Mouse (Mus musculus) ES-Bruce4 (cell line): Measurements from ENCODE around the gene Ifi211. TPM values are rescaled to one million over a fixed set of nuclear protein-coding genes. Genes with fewer than 3 reads are reported as not detected.
"Not testable (repeated sequence)": the region's sequence is repeated elsewhere in the genome, so short reads cannot be mapped to it uniquely, and the experiment has no call there.

ENCODE experiments used
- H3K27ac ChIP-seq: 2 replicates; pipeline ENCODE4 v1.5.1; 2012; ENCODE audit warnings: low read length, inconsistent platforms; ENCODE audit not compliant: insufficient read depth
- H3K27me3 ChIP-seq: 2 replicates; pipeline ENCODE4 v1.6.1; 2012; ENCODE audit warnings: mild to moderate bottlenecking, low read length, inconsistent platforms; ENCODE audit not compliant: control insufficient read depth, poor library complexity, insufficient read depth, severe bottlenecking
- H3K36me3 ChIP-seq: 2 replicates; pipeline ENCODE4 v1.6.1; 2012; ENCODE audit warnings: inconsistent platforms, mild to moderate bottlenecking, low read length, moderate library complexity; ENCODE audit not compliant: control insufficient read depth, poor library complexity, insufficient read depth, severe bottlenecking
- H3K4me1 ChIP-seq: one replicate; pipeline ENCODE4 v1.8.1; 2011; ENCODE audit warnings: low read length; ENCODE audit not compliant: control insufficient read depth, insufficient read depth
- H3K4me3 ChIP-seq: 2 replicates; pipeline ENCODE4 v1.5.1; 2011; ENCODE audit warnings: low read depth, mild to moderate bottlenecking, low read length
- H3K9ac ChIP-seq: 2 replicates; pipeline ENCODE4 v1.6.1; 2012; ENCODE audit warnings: low read depth, mild to moderate bottlenecking, inconsistent platforms; ENCODE audit not compliant: poor library complexity, severe bottlenecking
- H3K9me3 ChIP-seq: replicated peaks from 2 replicates; pipeline ENCODE4 v1.6.1; 2012; ENCODE audit warnings: mild to moderate bottlenecking, low read length, inconsistent platforms; ENCODE audit not compliant: control insufficient read depth, poor library complexity, insufficient read depth, severe bottlenecking
- CTCF ChIP-seq: IDR thresholded peaks from one replicate; pipeline ENCODE4 v1.8.1; 2011; ENCODE audit warnings: low read depth, low read length
- EP300 ChIP-seq: IDR thresholded peaks from 2 replicates; pipeline ENCODE4 v1.6.1; 2011; ENCODE audit warnings: low read depth, low read length; ENCODE audit not compliant: insufficient read depth
- POLR2A ChIP-seq: IDR thresholded peaks from one replicate; pipeline ENCODE4 v1.8.1; 2011; ENCODE audit warnings: low read length; ENCODE audit not compliant: insufficient read depth
- polyA plus RNA-seq: library from polyadenylated mRNA; stranded (reverse); fragments of >200 nt; gene quantifications from 2 replicates; pipeline ENCODE4 v1.2.4, GENCODE M21; 2011; ENCODE audit warnings: low read depth; ENCODE audit not compliant: missing spikeins, insufficient read depth, insufficient read length

The Ifi211 gene
- not detected in 2 replicates for polyA plus RNA-seq

- H3K4me1 ChIP-seq, H3K36me3 ChIP-seq, H3K4me3 ChIP-seq, H3K27ac ChIP-seq, H3K9me3 ChIP-seq, H3K9ac ChIP-seq, H3K27me3 ChIP-seq: not testable (repeated sequence)
These were observed at the start of gene Ifi211 for GRCm38 (mm10) chr1:173912548-173913255. Gene Ifi211, minus strand, starts transcription at chr1:173913046.

- not testable (repeated sequence) for H3K27me3 ChIP-seq, H3K4me3 ChIP-seq, H3K9me3 ChIP-seq, H3K4me1 ChIP-seq, H3K9ac ChIP-seq, H3K27ac ChIP-seq, H3K36me3 ChIP-seq
These were observed 48.6 kb upstream of the Ifi211 start for GRCm38 (mm10) chr1:173961491-173961890.

GRCm38 (mm10) chr1:173959998-173960397 is 47.2 kb upstream of the Ifi211 start:
- H3K4me1 ChIP-seq = not testable (repeated sequence)

GRCm38 (mm10) chr1:173955839-173956527 is 43.1 kb upstream of the Ifi211 start:
- not testable (repeated sequence) for H3K4me3 ChIP-seq, H3K4me1 ChIP-seq, H3K36me3 ChIP-seq, H3K9ac ChIP-seq, H3K9me3 ChIP-seq, H3K27ac ChIP-seq, H3K27me3 ChIP-seq

More at GRCm38 (mm10) chr1:173959998-173960397, 47.2 kb upstream of the Ifi211 start:
- not testable (repeated sequence) for H3K9ac ChIP-seq, H3K4me3 ChIP-seq, H3K36me3 ChIP-seq, H3K27me3 ChIP-seq, H3K27ac ChIP-seq, H3K9me3 ChIP-seq

- Histone ChIP-seq H3K4me3 (no peak overlapping the region), H3K27me3 (no peaks in the 10 kb centered on the region), H3K9ac (no peak overlapping the region), H3K4me1 (no peaks in the 10 kb centered on the region), H3K27ac (no peak overlapping the region), H3K36me3 (no peaks in the 10 kb centered on the region), H3K9me3 (no peaks in the 10 kb centered on the region)
- TF ChIP-seq CTCF = no peak
- no peak for TF ChIP-seq POLR2A
- TF ChIP-seq EP300 = no peak
These were observed 42.4 kb upstream of the Ifi211 start for GRCm38 (mm10) chr1:173955071-173955796.

- Histone ChIP-seq H3K4me1 (no peaks in the 10 kb centered on the region), H3K36me3 (no peaks in the 10 kb centered on the region), H3K27ac (no peak overlapping the region), H3K9me3 (no peaks in the 10 kb centered on the region), H3K4me3 (no peak overlapping the region), H3K9ac (no peak overlapping the region), H3K27me3 (no peaks in the 10 kb centered on the region)
- no peak for TF ChIP-seq EP300
- no peak for TF ChIP-seq POLR2A
- no peak for TF ChIP-seq CTCF
These were observed 40.7 kb upstream of the Ifi211 start for GRCm38 (mm10) chr1:173953563-173953962.

- not testable (repeated sequence) for H3K4me3 ChIP-seq, H3K9me3 ChIP-seq, H3K9ac ChIP-seq, H3K4me1 ChIP-seq, H3K27ac ChIP-seq, H3K27me3 ChIP-seq, H3K36me3 ChIP-seq
These were observed 36.2 kb upstream of the Ifi211 start for GRCm38 (mm10) chr1:173949044-173949443.

GRCm38 (mm10) chr1:173942780-173943066 is 29.9 kb upstream of the Ifi211 start:
- H3K27me3 ChIP-seq, H3K4me3 ChIP-seq, H3K27ac ChIP-seq, H3K4me1 ChIP-seq, H3K36me3 ChIP-seq, H3K9ac ChIP-seq, H3K9me3 ChIP-seq: not testable (repeated sequence)
